Mouse (Mus musculus): ENCODE results near the gene Hnrnpu.

Gene Hnrnpu

DNA sequence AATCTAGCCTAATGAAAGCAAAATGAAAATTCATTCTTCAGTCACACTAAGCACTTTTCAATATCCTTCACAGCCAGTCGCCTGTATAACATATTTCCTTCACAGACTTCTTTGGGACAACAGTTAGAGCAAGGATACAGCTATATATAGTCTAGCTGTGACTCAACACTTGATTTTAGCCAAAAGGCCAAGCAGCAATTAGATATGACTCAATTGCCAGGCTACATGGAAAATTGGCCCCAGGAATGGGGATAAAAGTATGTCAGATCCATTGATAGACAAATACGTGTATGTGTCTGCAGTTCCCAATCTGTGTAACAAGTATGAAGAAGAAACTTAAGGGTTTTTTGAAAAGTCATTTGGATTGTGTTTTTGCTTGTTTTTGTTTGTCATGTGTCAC is 2.6 kb upstream of the Hnrnpu start:
- DNase-seq (ENCODE audit: low spot score) = no peak

DNA sequence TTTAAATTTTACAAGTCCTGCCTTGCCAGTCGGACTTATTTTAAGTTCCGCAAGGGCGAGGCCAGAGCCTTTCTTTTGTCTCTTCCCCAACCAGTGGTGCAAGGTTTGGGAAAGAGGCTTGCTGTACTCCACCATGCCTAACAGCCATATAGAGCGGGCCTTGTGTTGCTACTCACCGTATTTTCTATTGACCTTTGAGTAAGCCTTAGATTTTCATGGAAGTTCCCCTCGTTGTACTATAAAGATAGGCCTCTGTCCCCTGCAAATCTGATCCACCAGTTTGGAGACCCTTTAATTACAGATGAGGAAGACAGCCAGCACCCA is 683 bp upstream of the Hnrnpu start:
- DNase-seq (ENCODE audit: low spot score) = peak; percentile 31

DNA sequence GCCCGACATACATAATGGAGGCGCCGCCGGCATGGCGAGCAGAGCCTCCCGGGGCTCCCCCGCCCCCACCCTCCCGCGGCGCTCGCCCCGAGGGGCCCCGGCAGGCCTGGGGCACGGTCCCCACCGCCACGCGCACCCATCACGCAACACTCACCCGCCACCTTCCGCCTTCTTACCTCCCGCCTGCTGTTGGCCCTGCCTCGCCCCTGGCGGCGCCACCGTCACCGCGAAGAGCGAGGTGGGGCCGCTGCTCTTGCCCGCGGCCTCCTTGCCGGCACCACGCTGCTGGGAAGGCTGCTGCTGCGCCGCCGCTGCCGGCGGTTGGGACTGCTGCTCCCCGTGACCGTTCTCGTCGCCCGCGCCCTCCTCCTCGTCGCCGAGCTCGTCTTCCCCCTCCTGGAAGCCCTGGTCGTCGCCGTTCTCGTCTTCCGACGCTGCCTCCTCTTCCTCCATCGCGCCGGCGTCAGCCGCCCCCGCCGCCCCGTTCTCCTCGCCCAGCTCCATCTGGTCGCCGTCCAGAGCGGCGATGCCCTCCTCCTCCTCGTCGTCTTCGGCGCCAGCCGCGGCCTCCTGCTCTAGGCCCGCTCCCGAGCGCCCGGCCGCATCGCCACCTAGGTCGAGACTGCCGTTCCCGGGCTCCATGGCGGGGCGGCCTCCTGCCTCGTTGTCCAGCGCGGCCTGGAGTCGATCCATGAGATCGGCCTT is 668 bp downstream of the Hnrnpu start:
- DNase-seq (ENCODE audit: low spot score) = peak; percentile 45

DNA sequence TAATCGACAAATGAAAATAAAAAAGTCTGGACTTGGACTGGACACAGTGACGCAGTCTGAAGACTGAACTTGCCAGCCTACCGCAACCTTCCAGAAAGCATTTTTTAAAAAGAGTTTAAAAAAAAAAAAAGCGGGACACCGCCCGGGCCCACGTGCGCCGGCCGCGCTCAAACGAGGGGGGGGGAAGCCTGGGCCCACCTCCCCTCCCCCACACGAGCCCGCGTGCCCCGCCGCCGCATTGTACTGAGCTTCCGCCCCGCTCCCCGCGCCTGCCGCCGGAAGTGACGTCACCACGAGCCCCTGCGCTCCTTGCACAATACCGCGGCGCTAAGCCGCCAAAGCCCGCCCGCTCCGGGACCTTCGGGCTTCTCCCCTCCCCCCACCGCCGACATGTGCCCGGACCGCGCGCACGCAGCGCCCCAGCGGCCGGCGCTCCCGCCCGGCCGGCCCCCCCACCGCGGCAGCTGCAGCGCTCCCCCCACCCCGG is 1.3 kb downstream of the Hnrnpu start:
- DNase-seq (ENCODE audit: low spot score) = peak; percentile 95

DNA sequence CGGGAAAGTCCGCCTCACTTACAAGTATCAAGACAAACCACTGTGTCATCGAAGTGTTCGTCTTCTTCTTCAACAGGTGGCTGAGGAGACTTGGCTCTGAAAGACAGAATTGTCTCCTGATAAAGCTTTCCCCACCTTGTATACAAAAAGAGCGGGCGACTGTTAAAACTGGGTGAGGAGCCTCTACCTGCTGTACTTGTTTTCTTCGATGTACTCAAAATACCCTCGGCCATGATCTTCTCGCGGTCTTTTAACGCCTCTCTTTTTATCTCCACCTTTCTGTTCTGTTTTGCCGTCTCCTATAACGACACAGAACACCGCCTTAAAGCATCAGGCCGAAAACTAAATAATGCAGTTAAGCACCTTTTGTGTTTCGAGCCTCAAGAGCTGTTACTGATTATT is 1.7 kb downstream of the Hnrnpu start:
- DNase-seq (ENCODE audit: low spot score) = no peak

DNA sequence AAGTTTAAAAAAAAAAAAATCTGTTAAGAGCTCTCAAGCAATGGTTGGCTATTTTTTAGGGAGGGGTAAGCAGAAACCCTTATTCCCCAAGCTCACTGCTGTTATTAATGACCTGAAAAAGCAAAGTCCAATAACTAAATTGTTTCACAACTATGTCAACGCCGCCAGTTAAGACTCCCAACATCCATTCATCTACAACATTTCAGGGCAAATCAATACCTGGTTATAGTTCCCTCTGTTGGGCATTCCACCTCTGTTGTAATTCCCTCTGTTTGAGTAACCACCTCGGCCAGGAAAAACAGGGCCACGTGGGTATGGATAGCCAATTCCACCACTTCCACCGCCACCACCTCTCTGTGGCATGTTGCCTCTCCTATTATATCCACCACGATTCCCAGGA is 7.7 kb downstream of the Hnrnpu start:
- no peak for DNase-seq (ENCODE audit: low spot score)

DNA sequence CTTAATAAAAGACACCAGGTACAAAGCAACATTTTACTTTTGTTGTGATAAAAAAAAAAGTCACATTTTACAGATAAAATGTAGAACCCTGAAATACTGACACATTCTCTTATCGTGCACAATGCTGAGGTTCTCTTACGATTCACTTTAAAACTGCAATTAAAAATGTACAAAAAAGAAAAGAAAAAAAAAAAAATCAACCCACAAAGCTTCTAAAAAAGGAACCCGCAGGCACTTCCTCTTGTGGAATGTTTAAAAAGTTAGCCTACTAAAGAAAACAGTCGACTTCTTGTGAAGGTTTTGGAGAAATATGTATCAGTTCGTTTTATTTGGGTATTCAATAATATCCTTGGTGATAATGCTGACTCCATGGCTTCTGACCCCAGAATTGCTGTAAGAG is 8.6 kb downstream of the Hnrnpu start:
- no peak for DNase-seq (ENCODE audit: low spot score)

DNA sequence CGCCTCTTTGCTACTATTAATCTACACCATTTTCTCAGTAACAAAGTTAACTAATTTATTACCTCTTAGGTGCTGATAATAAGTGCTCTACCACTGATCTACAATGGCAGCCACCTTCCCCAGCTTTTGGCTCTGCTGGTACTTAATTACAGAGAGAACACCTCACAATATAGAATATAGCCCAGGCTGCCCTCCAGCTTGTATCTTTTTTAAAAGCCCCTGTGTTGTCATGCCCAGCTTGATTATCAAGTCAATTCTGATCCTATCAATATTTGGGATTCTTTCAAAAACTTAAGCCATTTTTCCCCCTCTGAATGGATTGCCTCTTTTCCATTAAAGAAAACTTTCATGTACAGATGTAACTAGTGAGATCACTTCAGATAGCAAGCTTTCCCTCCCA is 10.6 kb downstream of the Hnrnpu start:
- no peak for DNase-seq (ENCODE audit: low spot score)

DNA sequence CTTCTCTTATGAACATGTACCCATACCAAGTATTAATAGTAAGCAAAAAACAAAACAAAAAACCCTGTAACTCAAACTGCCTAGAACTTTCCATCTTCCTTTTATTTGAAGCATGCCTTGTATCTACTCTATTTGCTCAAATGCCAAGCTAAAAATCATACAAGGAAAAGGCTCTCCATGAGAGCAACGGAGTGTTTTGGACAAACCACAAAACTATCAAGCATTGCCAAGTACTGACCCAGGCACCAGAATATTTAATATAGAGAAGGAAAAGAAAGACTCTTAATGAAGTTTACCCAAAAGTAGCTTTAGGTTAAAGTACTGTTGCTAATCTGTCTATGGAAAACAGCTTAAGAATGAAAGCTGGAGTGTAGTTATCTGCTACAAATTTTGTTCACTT is 11.2 kb downstream of the Hnrnpu start:
- DNase-seq (ENCODE audit: low spot score) = no peak

DNA sequence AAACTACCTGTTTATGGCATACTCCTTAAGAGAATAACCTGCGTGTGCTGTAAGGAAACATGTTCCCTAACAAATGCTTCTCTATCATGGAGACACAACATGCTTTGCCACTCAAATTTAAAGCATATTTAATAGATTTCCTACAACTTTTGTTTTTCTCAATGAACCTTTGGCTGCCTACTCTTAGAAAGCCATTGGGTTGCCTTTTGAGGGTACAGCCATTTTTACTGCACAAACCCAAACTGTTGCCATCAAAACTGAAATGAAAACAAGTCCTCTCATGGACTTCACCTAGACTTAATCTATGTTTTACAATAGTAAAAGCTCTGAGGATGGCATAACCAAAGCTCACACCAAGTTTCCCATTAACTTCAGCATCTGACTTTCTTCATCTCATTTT is 13.0 kb downstream of the Hnrnpu start:
- no peak for DNase-seq (ENCODE audit: low spot score)

DNA sequence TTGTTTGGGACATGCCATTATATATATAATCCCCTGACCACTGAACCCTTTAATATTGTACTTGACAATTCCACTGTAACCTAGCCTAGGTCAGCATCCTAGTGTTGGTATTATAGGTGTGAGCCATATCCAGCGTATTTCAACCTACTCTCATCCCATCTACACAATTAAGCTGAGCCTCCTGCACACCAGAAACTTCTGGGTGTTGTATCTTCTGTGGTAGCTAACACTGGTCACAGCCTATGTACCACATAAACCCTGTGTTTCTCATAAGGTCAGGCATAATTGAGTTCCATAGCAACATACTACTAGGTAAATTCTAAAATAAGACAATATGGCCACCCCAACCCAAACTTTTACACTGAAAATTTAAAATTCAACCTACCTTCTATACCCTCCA is 14.4 kb downstream of the Hnrnpu start:
- DNase-seq (ENCODE audit: low spot score) = no peak

DNA sequence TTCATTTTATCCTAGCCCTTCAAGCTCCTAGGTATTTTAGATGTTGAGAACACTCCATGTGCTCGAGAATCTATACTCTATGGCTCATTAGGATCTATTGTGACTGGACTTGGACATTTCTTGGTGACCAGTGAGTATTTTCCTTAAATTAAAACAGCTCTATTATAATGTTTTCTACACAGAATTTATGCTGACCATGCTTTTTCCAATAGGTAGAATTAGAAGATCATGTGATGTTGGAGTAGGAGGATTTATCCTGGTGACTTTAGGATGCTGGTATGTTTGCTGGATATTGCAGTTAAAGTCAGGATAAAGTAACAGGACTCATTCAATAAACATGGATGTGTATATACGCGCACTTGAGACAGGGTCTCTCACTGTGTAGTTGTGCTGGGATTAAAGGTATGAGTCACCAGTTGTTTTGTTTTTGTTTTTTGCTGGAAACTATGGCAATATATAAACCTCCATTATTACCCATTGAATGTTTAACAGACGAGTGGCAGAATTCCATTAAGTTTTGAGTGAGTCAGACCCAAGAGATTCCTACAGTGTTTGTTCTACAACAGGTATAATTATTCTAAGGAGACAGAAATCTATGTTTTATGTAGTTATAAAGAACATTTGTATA is 15.8 kb downstream of the Hnrnpu start:
- no peak for DNase-seq (ENCODE audit: low spot score)

DNA sequence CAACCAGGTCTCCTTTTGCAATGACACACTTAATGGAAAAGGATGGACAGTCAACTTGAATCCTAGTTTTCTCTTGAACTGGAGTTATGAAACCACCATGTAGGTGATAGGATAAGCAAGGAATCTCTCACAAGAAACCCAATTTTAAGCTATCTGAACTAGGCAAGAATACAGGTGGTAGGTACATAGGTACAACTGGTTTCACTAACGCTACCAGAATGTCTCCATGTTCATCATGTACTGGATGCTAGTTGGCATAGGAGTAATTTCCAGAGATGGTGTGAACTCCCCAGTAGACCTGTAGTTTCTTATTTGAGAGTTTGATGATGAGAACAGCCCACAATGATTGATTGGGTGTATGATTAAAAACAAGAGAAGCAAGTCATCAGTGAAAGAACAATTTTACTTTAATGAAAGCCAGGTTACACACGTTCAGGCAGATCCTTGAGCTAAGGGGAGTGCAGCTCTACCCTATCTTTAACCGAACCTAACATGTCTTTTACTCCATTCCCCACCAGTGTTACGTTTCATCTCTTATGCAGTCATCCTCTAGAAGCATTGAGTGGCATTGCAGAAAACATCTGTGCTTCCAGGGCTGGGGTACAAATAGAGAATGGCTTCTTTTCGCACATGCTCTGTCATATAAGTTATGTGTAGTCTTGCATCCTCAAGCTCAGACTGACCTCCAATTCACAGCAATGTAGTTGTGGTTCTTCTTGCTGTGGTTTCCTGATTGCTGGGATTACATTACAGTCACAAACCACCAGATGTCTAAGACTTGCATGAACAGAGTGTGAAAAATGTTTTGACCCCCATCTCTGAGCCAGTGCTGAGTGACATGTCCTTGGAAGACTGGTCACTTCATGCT is 16.6 kb downstream of the Hnrnpu start:
- no peak for DNase-seq (ENCODE audit: low spot score)

DNA sequence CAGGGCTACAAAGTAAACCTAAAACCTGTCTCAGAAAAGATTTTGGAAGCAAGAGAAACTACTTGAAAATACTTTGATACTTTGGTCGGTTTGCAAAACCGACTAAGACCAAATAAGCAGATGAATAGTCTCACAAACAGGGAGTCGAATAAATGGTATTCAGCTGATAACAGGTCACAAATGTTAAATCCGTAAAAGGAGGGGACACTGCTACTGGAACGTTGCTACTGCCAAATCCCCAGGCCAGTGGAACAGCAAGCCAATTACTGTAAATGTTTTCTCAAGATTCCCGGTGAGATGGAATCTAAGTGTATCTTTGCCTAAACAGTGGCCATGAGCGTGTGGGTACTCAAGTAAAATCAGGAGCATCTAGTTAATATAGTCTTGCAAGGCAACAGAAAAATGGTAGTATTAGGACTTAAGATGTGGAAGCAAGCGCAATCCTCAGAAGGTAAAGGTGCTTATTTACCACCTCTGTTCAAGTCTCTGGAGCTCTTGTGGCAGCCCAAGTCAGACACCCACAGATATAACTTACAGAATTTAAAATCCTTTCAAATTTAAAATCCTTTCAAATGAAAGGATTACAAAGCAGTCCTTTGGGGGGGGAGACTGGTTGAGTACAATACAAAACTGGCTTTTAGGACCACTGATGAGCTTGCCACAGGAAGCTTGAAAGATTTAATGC is 17.4 kb downstream of the Hnrnpu start:
- DNase-seq (ENCODE audit: low spot score) = no peak

DNA sequence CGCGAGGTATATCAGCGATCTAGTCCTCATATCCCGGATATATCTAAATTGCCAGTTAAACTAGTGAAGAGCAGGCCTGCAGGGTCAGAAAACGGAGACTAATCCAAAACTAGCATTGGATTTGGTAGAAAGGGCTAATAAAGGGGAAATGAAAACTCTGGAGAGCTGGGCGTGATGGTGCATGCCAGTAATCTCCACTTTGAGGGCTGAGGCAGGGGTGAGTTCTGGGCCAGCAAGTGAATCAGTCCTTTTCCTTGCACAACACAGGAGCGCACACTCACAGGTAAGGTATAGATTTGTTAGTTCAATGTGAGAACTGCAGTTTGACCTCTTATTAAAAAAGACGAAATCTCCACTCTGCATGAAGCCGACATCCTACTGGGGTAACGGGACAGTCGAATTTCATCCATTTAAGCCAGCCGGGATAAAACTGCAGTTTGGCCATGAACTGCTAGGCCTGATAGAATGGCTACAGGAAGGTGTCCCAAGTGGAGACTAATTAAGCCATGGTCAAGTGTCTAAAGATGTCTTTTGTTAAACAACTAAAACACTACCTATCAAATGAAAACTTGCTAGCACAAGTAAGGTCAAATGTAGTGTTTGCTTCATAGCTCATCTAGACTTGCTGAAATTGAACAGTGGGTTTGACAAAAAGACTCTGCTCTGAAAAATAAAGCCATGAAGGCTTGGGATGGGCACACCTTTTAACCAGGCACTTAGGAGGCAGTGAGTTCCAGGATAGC is 18.1 kb downstream of the Hnrnpu start:
- no peak for DNase-seq (ENCODE audit: low spot score)

DNA sequence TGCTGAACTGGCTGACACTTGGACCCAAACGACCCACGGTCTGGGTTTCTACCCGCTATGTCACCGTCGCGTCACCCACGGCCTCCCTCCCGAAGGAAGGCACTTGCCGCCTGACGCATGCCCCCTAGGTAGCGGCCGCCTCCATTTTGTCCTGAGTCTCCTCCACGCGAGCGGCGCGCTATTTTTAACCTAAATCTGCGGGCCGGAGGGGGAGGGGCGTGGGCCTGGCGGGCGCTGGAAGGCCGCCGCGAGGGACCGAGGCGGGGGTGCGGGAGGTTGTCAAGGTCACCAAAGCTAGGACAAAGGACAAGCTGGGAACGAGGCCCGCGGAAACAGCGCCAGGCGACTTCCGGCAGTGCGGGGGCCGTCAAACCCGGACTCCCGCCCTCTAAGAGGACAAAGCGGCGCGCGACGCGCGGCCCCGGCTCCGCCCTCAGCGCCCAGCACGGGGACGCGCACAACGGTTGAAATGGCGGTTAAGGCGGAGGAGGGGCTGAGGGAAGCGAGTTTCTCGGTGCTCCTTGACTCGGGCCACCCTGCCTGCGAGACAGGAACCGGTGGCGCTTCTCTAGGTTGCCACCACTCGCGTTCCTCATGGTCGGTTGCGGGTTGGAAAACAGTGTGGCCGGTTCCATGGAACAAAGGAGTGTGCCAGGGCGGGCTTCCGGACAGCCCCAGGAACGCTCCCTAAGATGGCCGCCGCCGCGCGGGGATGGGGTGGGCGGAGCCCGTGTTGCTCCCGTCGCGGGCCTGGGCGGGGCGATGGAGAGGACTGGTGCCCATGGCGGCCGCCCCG is 19.0 kb downstream of the Hnrnpu start, which contains the start of gene Cox20:
Gene Cox20, plus strand, starts transcription at position 742 of the 796 bp plus-strand sequence.
- DNase-seq (ENCODE audit: low spot score) = peak; percentile 97

DNA sequence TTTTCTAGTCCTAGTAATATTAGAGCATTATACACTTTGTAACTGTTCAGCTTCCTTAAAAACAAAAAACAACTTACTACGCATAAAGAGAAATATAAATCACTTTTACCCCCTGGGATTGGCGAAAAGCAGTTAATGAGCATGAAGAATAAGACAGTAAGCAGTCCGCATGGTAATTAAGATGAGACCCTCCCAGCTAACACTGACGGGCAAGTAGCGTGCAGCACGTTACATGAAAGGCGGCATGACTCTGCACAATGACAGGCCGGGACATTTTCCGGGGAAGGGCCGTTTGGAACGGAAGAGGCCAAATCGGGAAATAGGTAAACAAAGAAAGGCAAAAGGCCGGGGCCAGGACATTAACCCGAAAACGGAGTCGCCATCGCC is 19.6 kb downstream of the Hnrnpu start:
- DNase-seq (ENCODE audit: low spot score) = no peak

DNA sequence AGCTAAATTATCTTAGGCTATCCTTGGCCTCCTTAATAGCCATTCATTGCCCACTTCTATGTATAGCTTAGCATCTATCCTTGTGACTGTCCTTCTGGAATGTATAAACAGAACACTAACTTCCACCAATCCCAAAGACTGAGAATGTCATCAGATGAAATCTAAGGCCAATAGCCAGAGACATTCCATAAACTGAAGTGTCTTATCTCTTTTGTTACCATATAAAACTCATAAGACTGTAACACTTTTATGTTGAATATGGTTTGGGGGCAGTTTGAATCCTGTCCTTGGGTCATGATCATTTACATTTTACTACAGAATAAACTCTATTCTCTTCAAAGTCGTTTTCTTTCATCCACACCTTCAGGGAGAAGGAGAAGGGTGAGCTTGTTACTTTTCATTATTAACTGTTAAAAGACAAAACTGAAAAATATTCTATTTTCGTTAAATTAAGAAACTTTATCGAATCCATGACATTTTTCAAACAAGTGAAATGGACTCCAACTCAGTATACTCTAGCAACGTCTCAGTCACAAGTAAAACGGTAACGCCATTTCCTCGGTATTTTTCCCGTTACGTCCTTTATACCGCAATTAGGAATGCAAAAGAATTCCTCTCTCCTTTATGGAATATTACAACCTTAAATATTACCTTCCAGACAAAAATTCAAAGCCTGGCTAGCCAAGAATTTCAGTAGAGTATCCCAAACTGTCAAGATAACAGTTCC is 20.2 kb downstream of the Hnrnpu start:
- no peak for DNase-seq (ENCODE audit: low spot score)

DNA sequence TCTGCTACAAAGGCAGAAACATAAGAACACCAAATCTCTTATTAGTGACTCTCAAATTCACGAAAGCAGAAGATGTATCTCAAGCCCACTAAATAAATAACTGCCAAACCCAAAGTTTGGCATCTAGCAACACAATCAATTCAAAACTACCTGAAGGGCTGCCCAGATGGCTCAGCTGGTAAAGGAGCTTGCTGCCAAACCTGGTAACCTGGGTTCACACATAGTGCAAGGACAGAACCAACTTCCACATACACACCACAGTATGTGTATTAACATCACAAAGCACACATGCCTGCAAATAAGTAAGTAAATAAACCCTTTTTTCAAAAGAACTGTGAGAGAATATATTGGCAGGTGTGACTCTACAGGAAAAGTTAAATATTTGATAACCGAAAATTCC is 23.4 kb downstream of the Hnrnpu start:
- DNase-seq (ENCODE audit: low spot score) = no peak

DNA sequence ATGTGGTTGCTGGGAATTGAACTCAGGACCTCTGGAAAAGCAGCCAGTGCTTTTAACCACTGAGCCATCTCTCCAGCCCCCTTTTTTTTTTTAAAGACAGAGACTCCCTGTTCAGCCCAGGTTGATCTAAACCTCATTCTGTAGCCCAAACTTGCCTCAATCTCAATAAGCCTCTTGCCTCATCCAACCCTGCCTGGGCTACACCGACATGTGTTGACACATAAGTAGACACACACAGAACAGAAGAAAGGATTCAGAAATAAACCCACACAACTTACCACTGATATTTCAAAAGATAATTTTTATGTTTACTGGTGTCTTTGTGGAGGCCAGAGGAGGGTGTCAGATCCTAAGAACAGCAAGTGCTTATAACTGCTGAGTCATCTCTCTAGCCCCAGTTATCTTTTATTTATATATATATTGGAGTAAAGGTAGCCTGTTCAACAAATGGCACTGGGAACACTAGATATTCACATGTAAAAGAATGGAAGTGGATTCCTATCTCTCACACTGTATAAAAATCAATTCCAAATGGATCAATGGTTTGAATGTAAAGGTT is 24.5 kb downstream of the Hnrnpu start:
- no peak for DNase-seq (ENCODE audit: low spot score)
